Mouse (Mus musculus) large intestine, adult 2 months (tissue): ENCODE measurements around the gene Smarcb1. TPM values are rescaled to one million over a fixed set of nuclear protein-coding genes. Genes with fewer than 3 reads are reported as not detected.

Source experiments
- DNase-seq: peaks from one replicate; pipeline ENCODE4 v3.0.0-alpha.2; 2012; ENCODE audit warnings: low read depth, low spot score
- WGBS: fragments of 180-500 bp; shearing (Covaris S2); methylation state at CpG from one replicate; pipeline ENCODE4 v1.1.7; 2018; 5-methylcytosine and 5-hydroxymethylcytosine counted together
- polyA plus RNA-seq: library from polyadenylated mRNA; depleted of rRNA; stranded (reverse); fragments of >200 nt; gene quantifications from 2 replicates; pipeline ENCODE4 v1.2.3, GENCODE M21; 2012; rRNA removed

Gene Smarcb1
- 41.0 and 48.6 TPM in 2 replicates for polyA plus RNA-seq

- WGBS, result under 1% methylated on average over 76 of the region's 76 CpGs
- peak; percentile 84 for DNase-seq
Observed at GRCm38 (mm10) chr10:75921026-75921725, at the start of gene Smarcb1. TSS of gene Smarcb1 (minus strand) at chr10:75921617.

- 31% methylated on average over 20 of the region's 20 CpGs for WGBS
- no peak for DNase-seq
Observed at GRCm38 (mm10) chr10:75954381-75954811, 33.0 kb upstream of the Smarcb1 start, which contains the start of gene Gm5134. TSS of gene Gm5134 (plus strand) at chr10:75954514.

GRCm38 (mm10) chr10:75951424-75952050 lies 30.1 kb upstream of the Smarcb1 start:
- WGBS, result 1% methylated on average over 13 of the region's 13 CpGs
- DNase-seq, result no peak

GRCm38 (mm10) chr10:75950791-75951210 lies 29.4 kb upstream of the Smarcb1 start:
- WGBS, result 14% methylated on average over 23 of the region's 23 CpGs
- no peak for DNase-seq

GRCm38 (mm10) chr10:75949053-75950045 lies 27.9 kb upstream of the Smarcb1 start:
- DNase-seq, result no peak
- WGBS, result 75% methylated on average over 22 of the region's 22 CpGs

GRCm38 (mm10) chr10:75948079-75948478 lies 26.7 kb upstream of the Smarcb1 start:
- DNase-seq, result no peak
- 79% methylated on average over 5 of the region's 5 CpGs for WGBS

GRCm38 (mm10) chr10:75945896-75946295 lies 24.5 kb upstream of the Smarcb1 start:
- DNase-seq, result no peak
- 62% methylated on average over 7 of the region's 7 CpGs for WGBS

- DNase-seq, result no peak
- 92% methylated on average over 7 of the region's 7 CpGs for WGBS
Observed at GRCm38 (mm10) chr10:75945213-75945612, 23.8 kb upstream of the Smarcb1 start.

- WGBS, result 46% methylated on average over 11 of the region's 11 CpGs
- DNase-seq, result no peak
Observed at GRCm38 (mm10) chr10:75944066-75944772, 22.8 kb upstream of the Smarcb1 start.

- no peak for DNase-seq
- 75% methylated on average over 15 of the region's 15 CpGs for WGBS
Observed at GRCm38 (mm10) chr10:75942736-75943477, 21.5 kb upstream of the Smarcb1 start, which contains the start of gene Vpreb3. TSS of gene Vpreb3 (plus strand) at chr10:75943057.

- 82% methylated on average over 9 of the region's 9 CpGs for WGBS
- DNase-seq, result no peak
Observed at GRCm38 (mm10) chr10:75941042-75941824, 19.8 kb upstream of the Smarcb1 start.

- 84% methylated on average over 5 of the region's 5 CpGs for WGBS
- no peak for DNase-seq
Observed at GRCm38 (mm10) chr10:75940520-75940919, 19.1 kb upstream of the Smarcb1 start, which contains the start of gene Gm867. TSS of gene Gm867 (minus strand) at chr10:75940672.

GRCm38 (mm10) chr10:75939481-75940234 lies 18.2 kb upstream of the Smarcb1 start:
- WGBS, result 64% methylated on average over 9 of the region's 9 CpGs
- DNase-seq, result no peak

- no peak for DNase-seq
- 54% methylated on average over 10 of the region's 10 CpGs for whole genome bisulfite sequencing
Observed at GRCm38 (mm10) chr10:75937851-75938643, 16.6 kb upstream of the Smarcb1 start.

GRCm38 (mm10) chr10:75936909-75937667 lies 15.7 kb upstream of the Smarcb1 start:
- 52% methylated on average over 18 of the region's 18 CpGs for WGBS
- DNase-seq, result no peak
